Mouse (Mus musculus) right cerebral cortex, postnatal 25 days (tissue): ENCODE measurements around the gene Gm28048.

Experiments used
- DNase-seq: peaks from one replicate; pipeline ENCODE4 v3.0.0; 2022

Gene Gm28048

DNA sequence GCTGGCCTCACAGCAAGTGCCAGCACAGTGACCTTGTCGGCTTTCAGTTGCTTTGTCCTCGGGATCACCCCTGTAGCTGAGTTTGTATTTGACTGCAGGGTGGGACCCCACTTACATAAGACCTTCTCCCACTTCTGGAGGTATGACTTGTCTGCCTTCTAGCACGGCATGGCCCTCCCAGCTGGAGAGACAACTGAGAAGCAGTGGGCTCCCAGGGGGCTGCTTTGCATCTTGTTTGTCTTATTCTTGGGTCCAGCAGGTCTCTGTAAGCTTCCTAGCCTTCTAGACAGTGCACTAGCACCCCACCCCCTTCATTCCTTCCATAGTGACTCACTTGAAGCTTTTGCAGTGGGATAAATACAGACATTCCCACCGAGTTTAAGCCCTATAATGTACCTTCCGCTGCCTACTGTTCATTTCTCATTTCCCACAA is 151.7 kb downstream of the Gm28048 start:
- no peak for DNase-seq

DNA sequence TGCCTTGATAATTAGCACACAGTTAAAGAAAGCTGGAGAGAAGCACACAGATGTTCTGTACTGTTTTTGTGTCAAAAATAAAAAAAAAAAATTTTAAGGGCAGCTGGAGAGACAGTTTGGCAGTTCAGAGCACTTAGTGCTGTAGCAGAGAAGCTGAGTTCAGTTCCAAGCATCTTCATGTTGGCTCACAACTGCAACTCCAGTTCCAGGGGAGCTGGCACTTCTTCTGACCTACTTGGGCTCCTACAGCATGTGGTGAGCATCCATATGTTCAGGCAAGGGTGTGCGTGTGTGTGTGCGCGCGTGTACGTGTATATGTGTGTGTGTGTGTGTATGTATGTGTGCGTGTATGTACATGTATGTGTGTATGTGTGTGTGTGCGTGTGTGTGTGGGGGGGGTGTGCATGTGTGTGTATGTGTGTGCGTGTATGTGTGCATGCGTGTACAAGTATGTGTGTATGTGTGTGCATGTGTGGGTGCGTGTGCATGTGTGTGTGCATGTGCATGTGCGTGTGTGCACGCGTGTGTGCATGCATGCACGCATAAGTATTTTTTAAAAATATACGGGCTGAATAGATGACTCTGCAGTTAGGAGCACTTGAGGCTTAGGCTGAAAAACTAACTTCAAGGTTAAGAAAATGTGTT is 152.8 kb downstream of the Gm28048 start:
- no peak for DNase-seq

DNA sequence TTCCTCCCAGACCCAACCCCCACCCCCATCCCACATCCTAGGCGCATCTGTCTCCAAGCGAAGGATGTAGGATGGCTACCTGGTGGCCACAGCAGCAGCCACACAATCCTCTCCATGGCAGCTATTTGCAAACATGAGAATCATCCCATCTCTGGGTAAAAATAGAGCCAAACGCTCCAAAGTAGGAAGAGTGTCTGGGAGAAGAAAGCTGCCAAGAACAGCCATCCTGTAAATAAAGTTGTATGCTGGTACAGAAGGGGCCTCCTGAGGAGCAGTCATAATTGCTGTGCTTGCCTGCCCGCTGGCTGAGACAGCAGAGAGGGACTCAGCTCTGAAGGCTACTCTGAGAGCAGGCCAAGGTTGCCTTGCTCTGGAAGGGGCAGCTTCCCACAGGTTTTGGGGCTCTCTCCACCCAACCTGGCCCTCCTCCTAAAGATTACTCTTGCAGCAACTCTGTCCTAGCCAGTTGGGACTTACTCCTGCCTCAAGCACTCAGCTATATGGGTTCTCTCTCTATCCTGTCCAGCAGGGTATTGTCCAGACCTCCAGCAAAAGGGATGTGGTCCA is 154.3 kb downstream of the Gm28048 start:
- DNase-seq: no peak

GRCm38 (mm10) chr11:22826665-22827064 is 155.2 kb downstream of the Gm28048 start:
- DNase-seq: no peak

- DNase-seq: no peak
These were observed 155.8 kb downstream of the Gm28048 start for GRCm38 (mm10) chr11:22826051-22826450.

GRCm38 (mm10) chr11:22825548-22825947 is 156.3 kb downstream of the Gm28048 start:
- no peak for DNase-seq

DNA sequence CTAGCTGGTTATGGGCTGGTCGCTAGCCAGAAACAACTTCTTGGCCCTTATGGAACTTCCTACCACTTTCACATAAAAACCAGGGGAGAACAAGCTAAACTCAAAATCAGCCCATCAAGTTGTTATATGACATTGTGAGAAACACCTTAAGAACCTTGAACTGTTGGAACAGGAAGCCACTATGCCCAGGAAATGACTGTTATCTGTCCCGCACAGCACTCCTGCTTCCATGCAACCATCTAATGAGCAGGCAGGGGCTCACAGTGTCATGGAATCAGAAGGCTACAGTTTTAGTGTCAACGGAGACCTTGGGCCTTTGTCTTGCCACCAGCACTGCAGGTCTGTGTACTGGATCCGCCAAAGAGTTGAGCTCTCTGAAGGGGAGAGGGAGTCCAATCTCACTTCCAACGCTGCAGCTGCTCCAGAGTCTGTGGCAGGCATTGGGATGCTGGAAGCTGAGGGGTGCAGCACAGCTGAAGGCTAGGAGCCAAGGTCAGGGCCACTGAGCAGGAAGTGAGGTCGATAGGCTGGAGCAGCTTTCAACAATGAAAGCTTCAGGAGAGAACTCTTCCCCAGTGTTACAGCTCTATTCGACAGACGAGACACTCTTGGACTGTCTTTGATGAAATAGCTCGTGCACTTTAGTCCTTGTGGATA is 157.7 kb downstream of the Gm28048 start:
- no peak for DNase-seq

DNA sequence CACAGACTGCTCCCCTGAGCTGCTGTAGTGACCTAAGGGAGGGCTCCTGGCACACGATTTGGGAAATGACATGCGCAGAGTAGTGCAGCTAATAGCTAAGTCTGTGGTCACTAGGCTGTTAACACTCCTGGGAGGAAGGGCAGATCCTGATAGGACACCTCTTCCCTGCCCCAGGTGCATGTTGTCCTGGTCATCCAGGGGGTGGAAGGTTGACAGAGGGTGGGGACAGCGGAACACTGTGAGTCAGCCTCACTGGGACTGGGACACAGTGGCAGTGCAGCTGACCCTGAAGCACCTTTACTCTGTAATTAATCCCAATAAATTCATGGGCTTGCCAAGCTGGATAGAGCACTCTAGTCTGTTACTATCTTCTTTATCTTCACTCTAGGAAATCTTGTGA is 160.6 kb downstream of the Gm28048 start:
- no peak for DNase-seq

DNA sequence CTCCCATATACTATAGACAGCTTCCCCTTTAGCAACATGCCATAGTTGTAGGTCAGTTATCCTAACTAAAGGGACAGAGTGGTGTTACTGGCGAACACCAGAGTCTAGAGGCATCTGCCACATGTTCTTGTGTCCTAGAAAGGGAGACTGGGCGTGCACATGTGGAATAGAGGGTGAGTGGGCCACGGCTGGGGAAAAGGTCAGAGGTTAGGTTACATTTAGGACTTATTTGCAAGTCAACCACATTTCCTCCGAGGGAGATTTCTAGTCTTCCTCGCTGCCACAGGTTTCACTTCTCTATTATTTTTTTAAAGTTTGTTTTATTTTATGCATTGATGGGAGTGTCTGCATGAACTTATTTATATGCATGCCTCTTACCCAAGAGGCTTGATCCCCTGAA is 163.5 kb downstream of the Gm28048 start:
- no peak for DNase-seq

GRCm38 (mm10) chr11:22815877-22816276 is 166.0 kb downstream of the Gm28048 start:
- no peak for DNase-seq

- DNase-seq: no peak
These were observed 166.7 kb downstream of the Gm28048 start for GRCm38 (mm10) chr11:22815143-22815542.

GRCm38 (mm10) chr11:22813921-22814704 is 167.8 kb downstream of the Gm28048 start:
- DNase-seq: no peak

DNA sequence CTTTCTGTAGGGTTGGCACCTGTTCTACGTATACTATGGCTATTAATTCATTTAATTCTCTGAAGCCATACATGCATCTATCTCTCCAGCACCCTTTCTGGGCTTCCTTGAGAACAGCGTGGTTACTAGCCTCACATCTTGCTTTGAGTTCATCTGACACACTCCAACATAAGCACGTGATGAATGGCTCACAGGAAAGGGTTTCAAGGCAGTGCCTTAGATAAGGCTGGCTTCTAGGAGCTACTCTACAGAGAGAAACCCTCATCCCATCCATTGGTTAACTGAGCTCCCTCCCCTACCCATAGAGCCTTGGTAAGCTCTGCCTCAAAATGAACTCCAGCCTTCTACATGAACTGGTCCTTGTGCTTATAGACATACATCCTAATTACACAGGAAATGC is 168.5 kb downstream of the Gm28048 start:
- DNase-seq: no peak

GRCm38 (mm10) chr11:22811413-22811812 is 170.5 kb downstream of the Gm28048 start:
- DNase-seq: no peak

- no peak for DNase-seq
These were observed 172.3 kb downstream of the Gm28048 start for GRCm38 (mm10) chr11:22809465-22810096.

GRCm38 (mm10) chr11:22808040-22808439 is 173.8 kb downstream of the Gm28048 start:
- DNase-seq: no peak

- no peak for DNase-seq
These were observed 176.7 kb downstream of the Gm28048 start for GRCm38 (mm10) chr11:22805171-22805570.

DNA sequence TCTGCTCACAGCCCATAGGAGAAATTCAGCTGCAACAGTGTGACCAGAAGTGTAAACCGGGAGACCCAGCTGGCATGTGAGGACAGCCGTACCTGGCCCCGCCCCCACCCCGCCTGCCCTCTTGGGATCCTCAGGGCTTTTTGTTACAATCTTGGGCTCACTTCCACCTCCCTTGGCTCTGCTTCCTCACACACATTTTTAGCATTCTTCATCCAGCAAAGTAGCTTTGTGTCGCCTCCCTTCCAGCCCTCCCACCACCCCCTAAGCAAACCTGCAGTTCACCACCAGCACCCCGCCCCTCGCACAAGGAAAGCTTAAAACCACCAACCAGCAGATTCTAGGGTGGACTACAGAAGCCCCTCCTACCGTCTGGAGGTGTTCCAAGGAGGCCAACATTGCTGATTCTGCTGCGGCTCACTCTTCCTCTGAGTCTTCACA is 181.9 kb downstream of the Gm28048 start:
- no peak for DNase-seq

DNA sequence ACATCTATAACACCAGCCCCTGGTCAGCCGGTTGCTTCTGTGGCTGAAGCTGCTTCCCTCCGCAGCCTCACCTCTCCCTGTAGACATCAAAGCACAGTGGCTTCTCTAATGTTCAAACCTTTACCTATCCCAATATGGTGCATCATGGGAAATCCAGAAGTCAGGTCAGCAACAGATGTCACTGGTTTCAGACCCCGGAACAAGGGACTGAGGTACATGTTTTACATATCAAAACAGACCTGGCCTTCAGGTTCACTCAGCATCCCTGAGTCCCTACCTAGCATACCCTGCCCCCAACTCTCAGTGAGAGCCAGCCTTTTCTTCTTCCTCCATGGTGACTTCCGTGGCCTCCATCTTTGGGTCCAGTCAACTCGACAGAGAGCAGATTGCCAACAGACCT is 183.0 kb downstream of the Gm28048 start:
- DNase-seq: no peak

GRCm38 (mm10) chr11:22794734-22795133 is 187.2 kb downstream of the Gm28048 start:
- no peak for DNase-seq

DNA sequence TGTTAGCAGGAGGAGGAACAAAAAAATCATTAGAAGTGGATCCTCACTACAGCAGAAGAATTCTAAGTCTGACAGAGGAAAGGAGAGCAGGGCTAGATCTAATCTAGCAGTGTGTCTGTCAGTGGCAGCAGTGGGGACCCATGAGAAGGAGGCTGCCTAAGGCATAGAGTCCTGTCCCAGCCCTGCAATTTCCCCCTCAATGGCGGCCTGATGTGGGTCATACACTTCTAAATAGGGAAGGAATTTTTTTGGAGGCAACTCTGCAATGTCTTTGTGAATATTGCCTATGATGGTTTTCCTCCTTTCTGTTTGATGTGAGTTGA is 188.0 kb downstream of the Gm28048 start:
- no peak for DNase-seq

DNA sequence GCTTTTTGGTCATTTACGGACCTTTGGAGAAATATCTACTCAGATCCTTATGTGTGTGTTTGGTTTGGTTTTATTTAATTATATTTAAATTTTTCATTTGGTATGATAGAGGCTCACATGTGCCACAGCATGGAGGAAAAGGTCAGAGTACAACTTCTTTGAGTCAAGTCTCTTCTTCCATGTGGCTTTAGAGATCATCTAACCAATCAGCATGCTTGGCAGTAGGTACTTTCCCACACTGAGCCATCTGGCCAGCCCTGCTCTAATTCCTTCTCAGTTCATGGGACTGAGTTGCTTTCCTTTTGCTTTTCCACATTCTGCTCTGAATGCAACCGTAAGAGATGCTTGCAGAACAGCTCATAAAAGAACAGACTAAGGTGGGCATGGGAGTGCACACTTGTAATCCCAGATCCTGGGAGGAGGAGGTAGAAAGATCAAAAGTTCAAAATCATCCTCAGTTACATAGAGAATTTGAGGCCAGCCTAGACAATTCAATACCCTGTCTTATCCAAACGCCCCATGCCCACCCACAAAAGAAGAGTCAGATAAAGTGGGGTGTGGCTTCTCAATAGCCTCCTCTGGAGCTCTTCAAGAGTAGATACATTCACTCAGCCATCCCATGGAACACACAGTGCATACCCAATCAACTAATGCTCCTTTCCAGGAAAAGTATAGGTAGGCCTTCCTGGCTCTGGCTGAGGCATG is 188.6 kb downstream of the Gm28048 start:
- DNase-seq: no peak

DNA sequence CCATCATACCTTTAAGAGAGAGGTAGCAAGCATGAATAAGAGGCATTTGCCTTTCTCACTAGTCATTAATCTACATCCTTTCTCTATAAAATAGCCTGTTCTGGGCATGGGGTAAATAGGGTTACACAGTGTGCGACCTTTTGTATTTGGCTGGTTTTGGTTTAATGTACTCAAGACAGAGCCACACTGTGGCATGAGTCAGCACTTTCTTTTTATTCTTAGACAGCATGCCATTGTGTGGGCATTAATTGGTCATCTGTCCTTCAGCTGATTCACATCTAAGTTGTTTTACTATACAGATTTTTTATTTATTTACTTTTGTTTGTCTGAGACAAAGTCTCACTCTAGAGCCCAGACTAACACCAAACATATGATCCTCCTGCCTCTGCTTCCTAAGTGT is 189.7 kb downstream of the Gm28048 start:
- DNase-seq: no peak
